Mouse (Mus musculus): ENCODE results near the gene Syt1. TPM values are rescaled to one million over a fixed set of nuclear protein-coding genes. Genes with fewer than 3 reads are reported as not detected.

Syt1 gene
- polyA plus RNA-seq, 1 experiment = 0.27 TPM

DNA sequence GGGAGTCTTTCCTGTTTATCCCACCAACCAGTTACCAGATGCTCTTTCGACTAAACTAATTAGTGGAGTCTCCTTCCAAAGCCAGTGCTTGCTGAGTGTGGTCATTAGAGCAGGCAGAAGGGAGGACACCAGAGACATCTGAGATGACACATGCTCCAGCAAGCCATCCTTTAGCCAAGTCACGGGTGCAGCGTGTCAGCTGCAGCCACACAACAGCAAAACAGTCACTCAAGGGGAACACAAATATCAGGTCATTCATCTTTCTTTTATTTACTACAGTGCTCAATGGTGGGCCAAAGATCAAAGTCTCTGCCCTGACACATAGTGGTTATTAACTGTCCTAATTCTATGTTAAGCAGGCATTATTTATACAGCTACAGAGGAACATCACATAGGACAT, 80.5 kb downstream of the Syt1 start:
- Histone ChIP-seq H3K27ac (ENCODE audit: control insufficient read depth, insufficient read depth, low read depth, low read length) (no peak overlapping the region), H3K36me3 (ENCODE audit: control insufficient read depth, insufficient read depth, low read length) (no peaks in the 10 kb centered on the region), H3K4me1 (ENCODE audit: control insufficient read depth, insufficient read depth, low read length) (no peaks in the 10 kb centered on the region), H3K4me3 (ENCODE audit: control insufficient read depth, low read depth, low read length) (no peak overlapping the region), H3K27me3 (ENCODE audit: control insufficient read depth, insufficient read depth, low read length) (no peaks in the 10 kb centered on the region)
- TF ChIP-seq CTCF (IDR thresholded peaks at IDR 0.05; ENCODE audit: control insufficient read depth, insufficient read depth, insufficient replicate concordance, low read depth, low read length) (no peak), POLR2A (IDR thresholded peaks at IDR 0.05; ENCODE audit: control insufficient read depth, low read depth, low read length) (no peak)

GRCm38 (mm10) chr10:108929676-108930075, 81.1 kb downstream of the Syt1 start:
- TF ChIP-seq CTCF (IDR thresholded peaks at IDR 0.05; ENCODE audit: control insufficient read depth, insufficient read depth, insufficient replicate concordance, low read depth, low read length) (no peak), POLR2A (IDR thresholded peaks at IDR 0.05; ENCODE audit: control insufficient read depth, low read depth, low read length) (no peak)
- Histone ChIP-seq H3K4me1 (ENCODE audit: control insufficient read depth, insufficient read depth, low read length) (no peaks in the 10 kb centered on the region), H3K27me3 (ENCODE audit: control insufficient read depth, insufficient read depth, low read length) (no peaks in the 10 kb centered on the region), H3K36me3 (ENCODE audit: control insufficient read depth, insufficient read depth, low read length) (no peaks in the 10 kb centered on the region), H3K27ac (ENCODE audit: control insufficient read depth, insufficient read depth, low read depth, low read length) (no peak overlapping the region), H3K4me3 (ENCODE audit: control insufficient read depth, low read depth, low read length) (no peak overlapping the region)

DNA sequence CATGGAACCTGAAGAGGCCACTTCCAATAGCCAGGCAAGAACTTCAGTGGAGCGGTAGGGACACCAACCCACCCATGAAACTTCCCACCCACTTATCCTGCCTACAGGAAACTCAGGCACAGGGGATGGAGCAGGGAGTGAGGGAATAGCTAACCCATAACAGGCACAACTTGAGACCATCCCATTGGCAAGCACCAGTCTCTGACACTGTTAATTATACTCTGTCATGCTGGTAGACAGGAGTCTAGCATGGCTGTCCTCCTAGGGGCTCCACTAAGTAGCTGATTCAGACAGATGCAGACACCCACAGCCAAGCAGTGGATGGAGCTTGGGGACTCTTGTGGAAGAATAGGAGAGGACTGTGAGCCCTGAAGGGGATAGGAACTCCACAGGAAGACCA, 105.5 kb downstream of the Syt1 start:
- H3K4me3 ChIP-seq (ENCODE audit: control insufficient read depth, low read depth, low read length) = no peak overlapping the region
- no peaks in the 10 kb centered on the region for H3K36me3 ChIP-seq (ENCODE audit: control insufficient read depth, insufficient read depth, low read length)
- H3K27ac ChIP-seq (ENCODE audit: control insufficient read depth, insufficient read depth, low read depth, low read length) = no peak overlapping the region
- TF ChIP-seq POLR2A (IDR thresholded peaks at IDR 0.05; ENCODE audit: control insufficient read depth, low read depth, low read length) = no peak
- no peak for TF ChIP-seq CTCF (IDR thresholded peaks at IDR 0.05; ENCODE audit: control insufficient read depth, insufficient read depth, insufficient replicate concordance, low read depth, low read length)
- H3K27me3 ChIP-seq (ENCODE audit: control insufficient read depth, insufficient read depth, low read length) = no peaks in the 10 kb centered on the region
- no peaks in the 10 kb centered on the region; the same call in 1 of the 2 replicates for H3K4me1 ChIP-seq (ENCODE audit: control insufficient read depth, insufficient read depth, low read length)

DNA sequence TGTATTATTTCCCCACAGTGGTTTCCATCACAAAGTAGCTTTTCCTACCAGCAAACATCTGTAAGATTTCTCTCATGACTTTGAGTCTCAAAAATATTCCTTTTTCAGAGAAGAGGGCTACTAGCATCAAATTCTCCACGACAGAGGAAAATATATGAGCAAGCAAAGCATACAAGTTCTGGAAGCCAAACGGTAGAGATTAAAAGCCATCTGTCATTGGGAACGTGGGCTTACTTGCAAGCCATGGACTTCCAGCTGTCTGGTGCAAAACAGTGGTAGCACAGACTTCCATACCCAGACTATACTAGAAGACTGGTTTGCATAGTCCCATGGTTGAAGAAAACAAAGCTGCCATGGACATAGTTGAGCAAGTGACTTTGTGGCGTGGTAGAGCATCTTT, 106.4 kb downstream of the Syt1 start:
- H3K36me3 ChIP-seq (ENCODE audit: control insufficient read depth, insufficient read depth, low read length) = no peaks in the 10 kb centered on the region
- no peaks in the 10 kb centered on the region; the same call in 1 of the 2 replicates for H3K4me1 ChIP-seq (ENCODE audit: control insufficient read depth, insufficient read depth, low read length)
- no peak overlapping the region for H3K4me3 ChIP-seq (ENCODE audit: control insufficient read depth, low read depth, low read length)
- TF ChIP-seq POLR2A (IDR thresholded peaks at IDR 0.05; ENCODE audit: control insufficient read depth, low read depth, low read length) (no peak), CTCF (IDR thresholded peaks at IDR 0.05; ENCODE audit: control insufficient read depth, insufficient read depth, insufficient replicate concordance, low read depth, low read length) (no peak)
- H3K27ac ChIP-seq (ENCODE audit: control insufficient read depth, insufficient read depth, low read depth, low read length) = no peak overlapping the region
- H3K27me3 ChIP-seq (ENCODE audit: control insufficient read depth, insufficient read depth, low read length) = no peaks in the 10 kb centered on the region

DNA sequence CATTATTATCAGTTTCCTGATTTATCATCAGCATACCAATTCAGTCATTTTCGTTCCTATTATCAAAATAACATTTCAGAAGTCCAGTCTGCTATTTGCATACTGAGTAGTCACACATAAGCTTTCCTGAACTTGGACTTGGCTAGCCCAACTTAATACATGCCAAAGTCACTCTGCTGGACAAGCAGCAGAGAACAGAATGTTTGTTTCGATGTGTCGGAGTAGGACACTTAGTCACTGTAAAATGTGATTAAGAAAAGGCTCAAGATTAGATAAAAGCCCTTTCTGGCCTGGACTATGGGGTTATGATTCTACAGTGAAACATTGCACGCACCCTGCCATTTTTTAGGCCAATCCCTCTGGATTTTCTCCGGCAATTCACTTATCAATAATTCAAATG, 114.3 kb downstream of the Syt1 start:
- Histone ChIP-seq H3K4me1 (ENCODE audit: control insufficient read depth, insufficient read depth, low read length) (no peaks in the 10 kb centered on the region), H3K27me3 (ENCODE audit: control insufficient read depth, insufficient read depth, low read length) (no peaks in the 10 kb centered on the region), H3K36me3 (ENCODE audit: control insufficient read depth, insufficient read depth, low read length) (no peaks in the 10 kb centered on the region), H3K4me3 (ENCODE audit: control insufficient read depth, low read depth, low read length) (no peak overlapping the region), H3K27ac (ENCODE audit: control insufficient read depth, insufficient read depth, low read depth, low read length) (no peak overlapping the region)
- TF ChIP-seq POLR2A (IDR thresholded peaks at IDR 0.05; ENCODE audit: control insufficient read depth, low read depth, low read length) (no peak), CTCF (IDR thresholded peaks at IDR 0.05; ENCODE audit: control insufficient read depth, insufficient read depth, insufficient replicate concordance, low read depth, low read length) (no peak)

DNA sequence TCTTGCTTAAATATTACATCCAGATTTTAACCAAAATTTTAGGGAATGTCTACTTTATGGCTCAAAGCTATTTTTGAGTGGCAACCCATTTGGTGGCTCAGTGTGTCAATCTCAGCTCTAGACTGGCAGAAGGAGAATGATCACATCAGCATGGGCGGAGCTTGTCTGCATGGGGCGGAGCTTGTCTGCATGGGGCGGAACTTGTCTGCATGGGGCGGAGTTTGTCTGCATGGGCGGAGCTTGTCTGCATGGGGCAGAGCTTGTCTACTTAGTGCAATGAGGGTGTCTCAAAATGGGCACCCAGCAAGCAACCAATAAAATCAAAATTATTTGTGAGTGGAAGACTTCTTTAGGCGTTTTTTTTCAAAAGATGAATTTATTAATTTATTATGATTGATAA, 117.5 kb downstream of the Syt1 start:
- TF ChIP-seq POLR2A (IDR thresholded peaks at IDR 0.05; ENCODE audit: control insufficient read depth, low read depth, low read length) (no peak), CTCF (IDR thresholded peaks at IDR 0.05; ENCODE audit: control insufficient read depth, insufficient read depth, insufficient replicate concordance, low read depth, low read length) (no peak)
- H3K4me1 ChIP-seq (ENCODE audit: control insufficient read depth, insufficient read depth, low read length) = no peaks in the 10 kb centered on the region
- H3K4me3 ChIP-seq (ENCODE audit: control insufficient read depth, low read depth, low read length) = no peak overlapping the region
- H3K27ac ChIP-seq (ENCODE audit: control insufficient read depth, insufficient read depth, low read depth, low read length) = no peak overlapping the region
- no peaks in the 10 kb centered on the region for H3K36me3 ChIP-seq (ENCODE audit: control insufficient read depth, insufficient read depth, low read length)
- no peaks in the 10 kb centered on the region for H3K27me3 ChIP-seq (ENCODE audit: control insufficient read depth, insufficient read depth, low read length)

DNA sequence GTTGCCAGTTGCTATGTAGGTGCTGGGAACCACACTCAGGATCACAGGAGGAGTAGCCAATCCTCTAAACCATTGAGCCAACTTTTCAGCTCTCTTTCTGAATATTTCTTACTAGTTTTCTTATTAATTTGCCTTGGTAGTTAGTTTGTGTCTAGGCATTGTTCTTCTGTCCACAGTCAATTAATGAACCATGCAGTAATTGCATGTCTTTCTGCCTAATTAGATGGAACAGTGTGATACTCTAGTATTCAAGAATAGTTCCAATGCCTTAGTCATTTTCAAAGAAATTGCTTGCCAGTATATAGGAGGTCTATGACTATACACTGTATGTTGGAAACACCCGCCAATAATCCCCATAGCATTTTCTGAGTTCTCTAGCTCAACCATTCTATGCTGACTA, 118.3 kb downstream of the Syt1 start:
- TF ChIP-seq POLR2A (IDR thresholded peaks at IDR 0.05; ENCODE audit: control insufficient read depth, low read depth, low read length) (no peak), CTCF (IDR thresholded peaks at IDR 0.05; ENCODE audit: control insufficient read depth, insufficient read depth, insufficient replicate concordance, low read depth, low read length) (no peak)

GRCm38 (mm10) chr10:108889084-108889483, 121.7 kb downstream of the Syt1 start:
- H3K27ac ChIP-seq (ENCODE audit: control insufficient read depth, insufficient read depth, low read depth, low read length) = no peak overlapping the region
- TF ChIP-seq POLR2A (IDR thresholded peaks at IDR 0.05; ENCODE audit: control insufficient read depth, low read depth, low read length) (no peak), CTCF (IDR thresholded peaks at IDR 0.05; ENCODE audit: control insufficient read depth, insufficient read depth, insufficient replicate concordance, low read depth, low read length) (no peak)
- no peaks in the 10 kb centered on the region for H3K36me3 ChIP-seq (ENCODE audit: control insufficient read depth, insufficient read depth, low read length)
- no peaks in the 10 kb centered on the region for H3K27me3 ChIP-seq (ENCODE audit: control insufficient read depth, insufficient read depth, low read length)
- no peak overlapping the region for H3K4me3 ChIP-seq (ENCODE audit: control insufficient read depth, low read depth, low read length)
- no peaks in the 10 kb centered on the region for H3K4me1 ChIP-seq (ENCODE audit: control insufficient read depth, insufficient read depth, low read length)

More for the DNA sequence above, 118.3 kb downstream of the Syt1 start:
- no peaks in the 10 kb centered on the region for H3K4me1 ChIP-seq (ENCODE audit: control insufficient read depth, insufficient read depth, low read length)
- H3K27ac ChIP-seq (ENCODE audit: control insufficient read depth, insufficient read depth, low read depth, low read length) = no peak overlapping the region
- H3K4me3 ChIP-seq (ENCODE audit: control insufficient read depth, low read depth, low read length) = no peak overlapping the region
- no peaks in the 10 kb centered on the region for H3K36me3 ChIP-seq (ENCODE audit: control insufficient read depth, insufficient read depth, low read length)
- H3K27me3 ChIP-seq (ENCODE audit: control insufficient read depth, insufficient read depth, low read length) = no peaks in the 10 kb centered on the region

All from testis, adult 2 months (tissue).